Mouse (Mus musculus) brain, embryonic 14.5 days (tissue): ENCODE data around the gene Gm21969. TPM values are rescaled to one million over a fixed set of nuclear protein-coding genes. Genes with fewer than 3 reads are reported as not detected.

Experiments
- DNase-seq: peaks from one replicate; pipeline ENCODE4 v3.0.0-alpha.2; 2011; ENCODE audit warnings: low read depth
- CTCF ChIP-seq: fragments of 200-500 bp; IDR thresholded peaks from 2 replicates; pipeline ENCODE4 v1.5.1; 2012; ENCODE audit warnings: inconsistent platforms, mild to moderate bottlenecking, moderate library complexity, borderline replicate concordance; ENCODE audit not compliant: insufficient read depth, insufficient read length; ENCODE audit errors: extremely low read depth
- POLR2A ChIP-seq: fragments of 200-500 bp; IDR thresholded peaks from 2 replicates; pipeline ENCODE4 v1.6.1; 2012; ENCODE audit warnings: mild to moderate bottlenecking, inconsistent platforms, borderline replicate concordance; ENCODE audit not compliant: poor library complexity, insufficient read depth, insufficient read length, severe bottlenecking; ENCODE audit errors: extremely low read depth
- polyA plus RNA-seq: library from polyadenylated mRNA; depleted of rRNA; stranded (reverse); fragments of >200 nt; gene quantifications from 2 replicates; pipeline ENCODE4 v1.2.3, GENCODE M21; 2012

Gene Gm21969
- polyA plus RNA-seq, 1 experiment = not detected

- TF ChIP-seq POLR2A (peak; percentile 60; the same call in 1 of the 2 replicates), CTCF (no peak)
- DNase-seq = peak; percentile 99
Measured at GRCm38 (mm10) chr4:139622373-139623282, 19.6 kb downstream of the Gm21969 start, which contains the start of gene Aldh4a1. Aldh4a1 (plus strand) TSS chr4:139622866.

GRCm38 (mm10) chr4:139623434-139624115, 20.6 kb downstream of the Gm21969 start:
- no peak for TF ChIP-seq POLR2A
- TF ChIP-seq CTCF = no peak

GRCm38 (mm10) chr4:139624116-139624489, 21.1 kb downstream of the Gm21969 start:
- TF ChIP-seq CTCF (no peak), POLR2A (no peak)
- DNase-seq = no peak

More at GRCm38 (mm10) chr4:139623434-139624115, 20.6 kb downstream of the Gm21969 start:
- no peak for DNase-seq

GRCm38 (mm10) chr4:139624706-139625105, 21.7 kb downstream of the Gm21969 start:
- TF ChIP-seq POLR2A = no peak
- TF ChIP-seq CTCF = no peak
- DNase-seq = no peak

- TF ChIP-seq POLR2A = no peak
- no peak for TF ChIP-seq CTCF
- no peak for DNase-seq
Measured at GRCm38 (mm10) chr4:139627361-139627760, 24.4 kb downstream of the Gm21969 start.

- no peak for DNase-seq
- TF ChIP-seq CTCF = peak; percentile 8; the same call in 1 of the 2 replicates
- TF ChIP-seq POLR2A = no peak
Measured at GRCm38 (mm10) chr4:139630171-139630570, 27.2 kb downstream of the Gm21969 start.

- TF ChIP-seq POLR2A (no peak), CTCF (no peak)
- peak; percentile 20 for DNase-seq
Measured at GRCm38 (mm10) chr4:139631141-139631540, 28.2 kb downstream of the Gm21969 start.

GRCm38 (mm10) chr4:139631569-139632253, 28.7 kb downstream of the Gm21969 start:
- TF ChIP-seq POLR2A (no peak), CTCF (no peak)
- DNase-seq = no peak

- DNase-seq = no peak
- TF ChIP-seq POLR2A (no peak), CTCF (no peak)
Measured at GRCm38 (mm10) chr4:139632254-139632580, 29.2 kb downstream of the Gm21969 start.

GRCm38 (mm10) chr4:139636373-139636772, 33.4 kb downstream of the Gm21969 start:
- TF ChIP-seq CTCF (peak; percentile 99), POLR2A (no peak)

GRCm38 (mm10) chr4:139637847-139638246, 34.9 kb downstream of the Gm21969 start:
- TF ChIP-seq POLR2A (no peak), CTCF (no peak)
- no peak for DNase-seq

More at GRCm38 (mm10) chr4:139636373-139636772, 33.4 kb downstream of the Gm21969 start:
- peak; percentile 70 for DNase-seq
